Mouse (Mus musculus) hindbrain, embryonic 12.5 days (tissue): ENCODE results near the gene Tspan32. TPM values are rescaled to one million over a fixed set of nuclear protein-coding genes. Genes with fewer than 3 reads are reported as not detected.

ENCODE experiments used
- ATAC-seq: fragments of 200-750 bp; cut with Nextera tagmentation; 2 replicates; pipeline ENCODE4 v1.8.0; 2017; ENCODE audit warnings: moderate TSS enrichment; ENCODE audit not compliant: low FRiP score
- H3K27ac ChIP-seq: fragments of 300-500 bp; sonication (generic); 2 replicates; pipeline ENCODE4 v1.5.1; 2016; ENCODE audit warnings: mild to moderate bottlenecking
- H3K27me3 ChIP-seq: fragments of 300-500 bp; sonication (generic); 2 replicates; pipeline ENCODE4 v1.6.1; 2016; ENCODE audit warnings: mild to moderate bottlenecking
- H3K36me3 ChIP-seq: fragments of 300-500 bp; sonication (generic); 2 replicates; pipeline ENCODE4 v1.6.1; 2016; ENCODE audit warnings: mild to moderate bottlenecking
- H3K4me1 ChIP-seq: fragments of 300-500 bp; sonication (generic); 2 replicates; pipeline ENCODE4 v1.6.1; 2016
- H3K4me2 ChIP-seq: fragments of 300-500 bp; sonication (generic); replicated peaks from 2 replicates; pipeline ENCODE4 v1.6.1; 2016; ENCODE audit warnings: mild to moderate bottlenecking
- H3K4me3 ChIP-seq: fragments of 300-500 bp; sonication (generic); 2 replicates; pipeline ENCODE4 v1.5.1; 2016; ENCODE audit warnings: mild to moderate bottlenecking
- H3K9ac ChIP-seq: fragments of 300-500 bp; sonication (generic); 2 replicates; pipeline ENCODE4 v1.6.1; 2016; ENCODE audit warnings: mild to moderate bottlenecking, moderate library complexity
- H3K9me3 ChIP-seq: fragments of 300-500 bp; sonication (generic); replicated peaks from 2 replicates; pipeline ENCODE4 v1.6.1; 2016; ENCODE audit warnings: mild to moderate bottlenecking
- whole genome bisulfite sequencing: fragments of 180-500 bp; shearing (Covaris S2); methylation state at CpG from one replicate; pipeline ENCODE4 v1.1.7; 2016; 5-methylcytosine and 5-hydroxymethylcytosine counted together
- polyA plus RNA-seq: library from polyadenylated mRNA; unstranded; fragments of >200 nt; fragmentation: Nextera tagmentation; extraction: Ambion mirVana; gene quantifications from 2 replicates; pipeline ENCODE4 v1.2.1, GENCODE M21; 2016

Gene Tspan32
- polyA plus RNA-seq, 1 experiment from 2014 or later: 2.8 TPM

DNA sequence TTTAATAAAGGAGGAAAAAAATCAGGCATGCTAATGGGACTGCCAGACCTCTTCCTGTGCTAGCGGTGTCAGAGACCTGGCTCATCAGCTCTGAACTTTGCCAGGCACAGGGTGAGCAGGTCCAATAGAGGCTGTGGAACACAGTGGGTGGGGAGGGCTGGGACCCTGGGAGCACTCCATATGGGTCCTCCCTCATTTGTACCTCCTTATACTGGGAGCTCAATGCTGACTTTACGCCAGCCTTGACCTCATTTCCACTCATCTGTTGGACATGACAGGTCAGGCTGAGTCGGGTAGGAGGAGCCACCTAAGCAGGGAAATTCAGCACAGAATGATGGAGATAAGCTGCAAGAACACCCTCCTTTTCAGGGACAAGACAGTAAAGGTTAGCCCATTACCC is 63.1 kb downstream of the Tspan32 start:
- H3K4me2 ChIP-seq: peak overlapping the region; percentile 71
- H3K27ac ChIP-seq: peak overlapping the region; percentile 97
- no peaks in the 10 kb centered on the region for H3K27me3 ChIP-seq
- ATAC-seq: no peak
- H3K36me3 ChIP-seq: peaks cover 57% of the 10 kb centered on the region
- peak overlapping the region; percentile 88; the same call in 1 of the 2 replicates for H3K4me3 ChIP-seq
- H3K4me1 ChIP-seq: peaks cover 32% of the 10 kb centered on the region
- H3K9ac ChIP-seq: peak overlapping the region; percentile 65
- 93% methylated on average over 3 of the region's 3 CpGs for WGBS
- H3K9me3 ChIP-seq: no peaks in the 10 kb centered on the region

GRCm38 (mm10) chr7:143068316-143068881 is 63.6 kb downstream of the Tspan32 start:
- H3K27ac ChIP-seq: peak overlapping the region; percentile 97
- H3K36me3 ChIP-seq: peaks cover 52% of the 10 kb centered on the region
- WGBS: 42% methylated on average over 13 of the region's 13 CpGs
- peak overlapping the region; percentile 71 for H3K4me2 ChIP-seq
- peaks cover 32% of the 10 kb centered on the region for H3K4me1 ChIP-seq
- ATAC-seq: peak; percentile 11
- peak overlapping the region; percentile 88 for H3K4me3 ChIP-seq
- peak overlapping the region; percentile 65 for H3K9ac ChIP-seq
- H3K9me3 ChIP-seq: no peaks in the 10 kb centered on the region
- no peaks in the 10 kb centered on the region for H3K27me3 ChIP-seq

- peak; percentile 97 for ATAC-seq
- H3K4me2 ChIP-seq: peak within 1 kb of the TSS; percentile 100
- no peaks in the 10 kb centered on the region for H3K9me3 ChIP-seq
- peak within 1 kb of the TSS; percentile 97 for H3K27ac ChIP-seq
- peaks cover 45% of the 10 kb centered on the region for H3K36me3 ChIP-seq
- peak within 1 kb of the TSS; percentile 88 for H3K4me3 ChIP-seq
- H3K4me1 ChIP-seq: peaks cover 32% of the 10 kb centered on the region
- peak within 1 kb of the TSS; percentile 91 for H3K9ac ChIP-seq
- WGBS: under 1% methylated on average over 51 of the region's 51 CpGs
- no peaks in the 10 kb centered on the region for H3K27me3 ChIP-seq
Measured at GRCm38 (mm10) chr7:143068882-143069591, 64.2 kb downstream of the Tspan32 start, which contains the start of gene Tssc4. TSS of gene Tssc4 (plus strand) at chr7:143069249.

Other genes starting within 250 kb of the Tspan32 start
- gene Th, start 73.9 kb upstream of the Tspan32 start, polyA plus RNA-seq: 14.9 and 15.1 TPM in 2 replicates
- 0.41 and 0.56 TPM in 2 replicates for gene Ascl2, start 35.8 kb upstream of the Tspan32 start, polyA plus RNA-seq
- gene Cd81, start 47.7 kb downstream of the Tspan32 start, polyA plus RNA-seq: 251 and 261 TPM in 2 replicates
- gene Tssc4, start 64.2 kb downstream of the Tspan32 start, polyA plus RNA-seq: 83.3 and 88.7 TPM in 2 replicates
- 3.1 and 3.4 TPM in 2 replicates for gene Trpm5, start 89.6 kb downstream of the Tspan32 start, polyA plus RNA-seq
- 1.0 and 2.0 TPM in 2 replicates for gene Kcnq1, start 101.3 kb downstream of the Tspan32 start, polyA plus RNA-seq